Mouse (Mus musculus) lung, postnatal 0 days (tissue): Measurements from ENCODE around the gene Wdr90.

Experiments
- CTCF ChIP-seq: IDR thresholded peaks from 2 replicates; pipeline ENCODE4 v1.5.1; 2016; ENCODE audit warnings: antibody characterized with exemption, mild to moderate bottlenecking
- EP300 ChIP-seq: IDR thresholded peaks from 2 replicates; pipeline ENCODE4 v1.6.1; 2016; ENCODE audit warnings: antibody characterized with exemption, mild to moderate bottlenecking, control low read depth

DNA sequence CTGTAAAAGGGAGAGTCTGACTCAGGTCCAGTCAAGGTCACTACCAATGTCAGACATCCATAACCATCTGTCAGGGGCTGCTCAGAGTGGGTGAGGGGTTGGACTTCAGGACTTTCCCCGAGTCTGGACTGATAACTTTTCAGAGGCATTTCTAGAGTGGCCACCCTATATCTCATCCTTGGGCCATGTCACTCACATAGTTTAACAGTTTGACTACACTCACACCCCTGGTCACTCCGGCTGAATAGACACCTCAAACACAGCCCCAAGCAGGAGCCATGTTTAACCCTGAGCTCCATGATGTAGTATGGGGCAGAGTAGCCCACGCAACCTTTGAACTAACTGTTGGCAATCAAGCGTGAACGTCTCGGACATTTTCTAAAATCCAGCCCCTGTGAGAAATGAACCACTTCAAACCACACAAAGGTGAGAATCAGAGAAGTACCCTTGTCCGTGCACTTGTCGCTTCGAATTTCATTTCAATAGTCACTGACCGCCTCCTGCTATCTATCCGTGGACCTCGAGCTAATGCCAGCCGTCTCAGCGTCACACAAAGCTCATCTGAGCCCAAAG lies 12.9 kb upstream of the Wdr90 start:
- TF ChIP-seq EP300 (no peak), CTCF (no peak)
